Mouse (Mus musculus) CH12.LX (cell line): ENCODE data around the gene Gm40193. TPM values are rescaled to one million over a fixed set of nuclear protein-coding genes. Genes with fewer than 3 reads are reported as not detected.
A peak's percentile ranks its signal among the peaks of the same experiment; 100 is the strongest.

Experiments used
- DNase-seq: peaks from one replicate; pipeline ENCODE4 v3.0.0-alpha.2; 2013; ENCODE audit errors: extremely low read depth
- H3K27ac ChIP-seq: 2 replicates; pipeline ENCODE4 v1.5.1; 2012; ENCODE audit warnings: low read depth, mild to moderate bottlenecking, control low read depth, moderate library complexity; ENCODE audit not compliant: insufficient read depth
- H3K27me3 ChIP-seq: replicated peaks from 2 replicates; pipeline ENCODE3; 2012; ENCODE audit warnings: inconsistent platforms
- H3K36me3 ChIP-seq, 2 experiments: replicated peaks in 1 of 2; 2 replicates each; pipeline versions ENCODE3 to v1.6.1; 2012; ENCODE audit warnings: inconsistent platforms in 1 of 2, low read length in 1 of 2, mild to moderate bottlenecking in 1 of 2, mixed read lengths in 1 of 2, moderate library complexity in 1 of 2; ENCODE audit not compliant: control insufficient read depth in 1 of 2, insufficient read depth in 1 of 2
- H3K4me1 ChIP-seq, 2 experiments: 2 replicates each; pipeline ENCODE4 v1.6.1; 2012; ENCODE audit warnings: inconsistent platforms in 1 of 2, moderate library complexity in 1 of 2; ENCODE audit not compliant: insufficient read depth in 2 of 2, control insufficient read depth in 1 of 2
- H3K4me2 ChIP-seq: 2 replicates; pipeline ENCODE4 v1.6.1; 2012; ENCODE audit warnings: low read depth, mild to moderate bottlenecking, control low read depth; ENCODE audit not compliant: poor library complexity, insufficient read depth, severe bottlenecking
- H3K4me3 ChIP-seq, 3 experiments: fragments of 150-350 bp in 1 of 3; sonication (generic) in 1 of 3; replicated peaks in 1 of 3; 2 replicates each; pipeline versions ENCODE3 to v1.5.1; 2011 to 2012; ENCODE audit warnings: low read depth in 2 of 3, low read length in 2 of 3, mild to moderate bottlenecking in 2 of 3, moderate library complexity in 2 of 3, control low read depth in 1 of 3, improper control_type of control experiment in 1 of 3, inconsistent platforms in 1 of 3, mixed read lengths in 1 of 3; ENCODE audit not compliant: poor library complexity in 1 of 3
- H3K79me2 ChIP-seq: replicated peaks from 2 replicates; pipeline ENCODE4 v1.6.1; 2012; ENCODE audit warnings: mild to moderate bottlenecking, moderate library complexity; ENCODE audit not compliant: control insufficient read depth, poor library complexity, insufficient read depth, severe bottlenecking; ENCODE audit errors: extremely low read depth
- H3K9ac ChIP-seq: 2 replicates; pipeline ENCODE4 v1.6.1; 2012; ENCODE audit warnings: low read depth, mild to moderate bottlenecking, control low read depth, moderate library complexity; ENCODE audit not compliant: insufficient read depth
- H3K9me3 ChIP-seq: replicated peaks from 2 replicates; pipeline ENCODE3; 2012; ENCODE audit warnings: low read length, inconsistent platforms, mixed read lengths
- BHLHE40 ChIP-seq: IDR thresholded peaks from 2 replicates; pipeline ENCODE4 v1.6.1; 2011; ENCODE audit warnings: mild to moderate bottlenecking, low read depth, low read length, improper control_type of control experiment
- CTCF ChIP-seq, 2 experiments: IDR thresholded peaks in 1 of 2; conservative IDR thresholded peaks in 1 of 2; 2 replicates each; pipeline ENCODE4 v1.5.1; 2011 to 2012; ENCODE audit warnings: low read depth in 2 of 2, low read length in 2 of 2, improper control_type of control experiment in 1 of 2, inconsistent platforms in 1 of 2, mild to moderate bottlenecking in 1 of 2, moderate library complexity in 1 of 2
- E2F4 ChIP-seq: IDR thresholded peaks from 2 replicates; pipeline ENCODE4 v1.6.1; 2011; ENCODE audit warnings: low read depth, low read length, improper control_type of control experiment; ENCODE audit not compliant: insufficient replicate concordance
- EP300 ChIP-seq: IDR thresholded peaks from 2 replicates; pipeline ENCODE4 v1.6.1; 2011; ENCODE audit warnings: low read length, improper control_type of control experiment
- IRF4 ChIP-seq: IDR thresholded peaks from 2 replicates; pipeline ENCODE4 v1.6.1; 2014; ENCODE audit warnings: low read depth, mild to moderate bottlenecking, inconsistent platforms, low read length, improper control_type of control experiment
- JUN ChIP-seq: IDR thresholded peaks from 2 replicates; pipeline ENCODE4 v1.6.1; 2011; ENCODE audit warnings: low read depth, mild to moderate bottlenecking, low read length, improper control_type of control experiment, moderate library complexity; ENCODE audit not compliant: insufficient read depth
- JUND ChIP-seq: conservative IDR thresholded peaks from 2 replicates; pipeline ENCODE4 v1.6.1; 2011; ENCODE audit warnings: low read depth, low read length, improper control_type of control experiment
- MAFK ChIP-seq: IDR thresholded peaks from 2 replicates; pipeline ENCODE4 v1.6.1; 2011; ENCODE audit warnings: low read length, improper control_type of control experiment; ENCODE audit not compliant: insufficient replicate concordance
- MAX ChIP-seq: IDR thresholded peaks from 2 replicates; pipeline ENCODE4 v1.6.1; 2011; ENCODE audit warnings: low read length, improper control_type of control experiment
- MAZ ChIP-seq: IDR thresholded peaks from 2 replicates; pipeline ENCODE4 v1.6.1; 2012; ENCODE audit warnings: low read depth, mild to moderate bottlenecking, inconsistent platforms, low read length, improper control_type of control experiment, moderate library complexity
- MEF2A ChIP-seq: IDR thresholded peaks from 2 replicates; pipeline ENCODE4 v1.6.1; 2014; ENCODE audit warnings: low read depth, mild to moderate bottlenecking, inconsistent platforms, low read length, improper control_type of control experiment, borderline replicate concordance
- MXI1 ChIP-seq: IDR thresholded peaks from 2 replicates; pipeline ENCODE4 v1.6.1; 2011; ENCODE audit warnings: mild to moderate bottlenecking, low read depth, low read length, improper control_type of control experiment
- NELFE ChIP-seq: IDR thresholded peaks from 2 replicates; pipeline ENCODE4 v1.6.1; 2011; ENCODE audit warnings: low read depth, low read length, improper control_type of control experiment
- NRF1 ChIP-seq: IDR thresholded peaks from 2 replicates; pipeline ENCODE4 v1.6.1; 2014; ENCODE audit warnings: low read depth, mild to moderate bottlenecking, inconsistent platforms, low read length, improper control_type of control experiment, moderate library complexity
- PAX5 ChIP-seq: IDR thresholded peaks from 2 replicates; pipeline ENCODE4 v1.6.1; 2012; ENCODE audit warnings: low read length, inconsistent platforms, mixed read lengths
- POLR2A ChIP-seq: IDR thresholded peaks from 2 replicates; pipeline ENCODE4 v1.6.1; 2011; ENCODE audit warnings: low read depth, mild to moderate bottlenecking, improper control_type of control experiment, low read length
- RCOR1 ChIP-seq: conservative IDR thresholded peaks from 2 replicates; pipeline ENCODE4 v1.6.1; 2012; ENCODE audit warnings: low read depth, mild to moderate bottlenecking, inconsistent platforms, low read length, improper control_type of control experiment
- SIN3A ChIP-seq: IDR thresholded peaks from 2 replicates; pipeline ENCODE4 v1.6.1; 2012; ENCODE audit warnings: low read length, improper control_type of control experiment, inconsistent platforms
- SMC3 ChIP-seq: IDR thresholded peaks from 2 replicates; pipeline ENCODE4 v1.6.1; 2011; ENCODE audit warnings: low read depth, low read length, improper control_type of control experiment
- TBP ChIP-seq: conservative IDR thresholded peaks from 2 replicates; pipeline ENCODE4 v1.6.1; 2011; ENCODE audit warnings: low read depth, low read length, improper control_type of control experiment
- TCF12 ChIP-seq: IDR thresholded peaks from 2 replicates; pipeline ENCODE4 v1.6.1; 2014; ENCODE audit warnings: low read depth, mild to moderate bottlenecking, inconsistent platforms, low read length, improper control_type of control experiment
- UBTF ChIP-seq: IDR thresholded peaks from 2 replicates; pipeline ENCODE4 v1.6.1; 2012; ENCODE audit warnings: low read depth, mild to moderate bottlenecking, inconsistent platforms, low read length, improper control_type of control experiment, moderate library complexity
- USF2 ChIP-seq: conservative IDR thresholded peaks from 2 replicates; pipeline ENCODE4 v1.6.1; 2011; ENCODE audit warnings: low read depth, low read length, improper control_type of control experiment
- ZC3H11A ChIP-seq: IDR thresholded peaks from 2 replicates; pipeline ENCODE4 v1.6.1; 2012; ENCODE audit warnings: low read depth, mild to moderate bottlenecking, inconsistent platforms, low read length, improper control_type of control experiment
- ZMIZ1 ChIP-seq: IDR thresholded peaks from 2 replicates; pipeline ENCODE4 v1.6.1; 2012; ENCODE audit warnings: low read depth, mild to moderate bottlenecking, inconsistent platforms, low read length, improper control_type of control experiment
- ZNF384 ChIP-seq: IDR thresholded peaks from 2 replicates; pipeline ENCODE4 v1.6.1; 2012; ENCODE audit warnings: low read depth, low read length, improper control_type of control experiment, inconsistent platforms
- dilution Hi-C: fragments of 300-500 bp; cut with MboI; formaldehyde crosslinking; loops from 2 replicates; pipeline ENCODE4 v1.14.3; 2020; ENCODE audit warnings: low sequenced_read_pairs; ENCODE audit not compliant: extremely low pct_unique_long_range_greater_than_20kb, extremely low pct_ligation_motif_present
- in situ Hi-C: fragments of 300-500 bp; cut with MboI; formaldehyde crosslinking; loops from 3 replicates; pipeline ENCODE4 v1.14.3; 2019; ENCODE audit warnings: low sequenced_read_pairs, low pct_ligation_motif_present, low pct_unique_long_range_greater_than_20kb, mixed read lengths
- polyA plus RNA-seq: library from polyadenylated mRNA; unstranded; fragments of >175 nt; gene quantifications from 2 replicates; pipeline ENCODE4 v1.2.1, GENCODE M21; 2012; ENCODE audit warnings: low read depth; ENCODE audit not compliant: insufficient read length
- total RNA-seq, 2 experiments: library from RNA; depleted of rRNA; stranded (reverse); fragments of 300-350 nt in 1 of 2; fragments of >200 nt in 1 of 2; gene quantifications; 2 replicates each; pipeline ENCODE4 v1.2.3; 2012 to 2014

Gm40193 gene
- total and polyA plus RNA-seq, 3 experiments = not detected

- no peak for DNase-seq
- Histone ChIP-seq H3K4me3 (no peak overlapping the region), H3K36me3 (no peaks in the 10 kb centered on the region), H3K4me1 (peaks cover 10 to 27% of the 10 kb centered on the region in 2 experiments), H3K27ac (no peak overlapping the region), H3K9me3 (no peaks in the 10 kb centered on the region), H3K4me2 (no peak overlapping the region), H3K79me2 (no peaks in the 10 kb centered on the region), H3K27me3 (no peaks in the 10 kb centered on the region), H3K9ac (no peak overlapping the region)
- dilution Hi-C loops (no loop called here), in situ Hi-C loops (loop anchor here (5.0 kb wide), 2 partner anchors 89 to 244 kb away; partner anchors contain the start of gene Zfp3)
- TF ChIP-seq ZC3H11A (no peak), TCF12 (no peak), POLR2A (no peak), BHLHE40 (no peak), MAZ (no peak), SMC3 (no peak), USF2 (no peak), IRF4 (no peak), E2F4 (no peak), SIN3A (no peak), NELFE (no peak), MAX (no peak), ZMIZ1 (no peak), PAX5 (no peak), UBTF (no peak), MEF2A (no peak), EP300 (no peak)
Observed at GRCm38 (mm10) chr11:70518436-70518835, 14.3 kb downstream of the Gm40193 start.

DNA sequence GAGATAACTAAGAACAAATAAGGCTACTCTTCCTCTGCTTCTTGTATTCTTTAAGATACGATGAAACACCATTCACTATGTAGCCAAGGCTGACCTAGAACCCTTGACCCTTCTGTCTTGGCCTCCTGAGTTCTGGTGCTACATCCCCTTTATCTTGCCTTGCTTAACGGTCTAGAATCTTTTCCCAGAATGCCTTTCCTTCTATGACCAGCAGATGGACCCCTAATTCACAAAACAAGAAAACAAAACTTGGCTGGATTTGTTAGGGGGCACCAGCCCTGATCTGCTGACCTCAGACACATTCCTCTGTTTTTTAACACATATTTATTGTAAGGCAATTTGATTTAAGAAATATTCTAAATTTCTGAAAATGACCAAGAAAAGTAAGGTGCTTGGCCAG lies 16.4 kb downstream of the Gm40193 start:
- H3K79me2 ChIP-seq = no peaks in the 10 kb centered on the region
- peak; percentile 71 for TF ChIP-seq IRF4
- TF ChIP-seq MEF2A = no peak; the same call in 1 of the 2 replicates
- no peak for TF ChIP-seq POLR2A
- TF ChIP-seq JUND = peak; percentile 50; the same call in 1 of the 2 replicates
- peak; percentile 51; the same call in 1 of the 2 replicates for TF ChIP-seq TCF12
- TF ChIP-seq MAZ = 0 out of 2 replicates have a peak, but pooled peaks have one; percentile 52
- TF ChIP-seq MAFK = peak; percentile 73
- 0 out of 2 replicates have a peak, but pooled peaks have one; percentile 48 for TF ChIP-seq ZNF384
- peak; percentile 48; the same call in 1 of the 2 replicates for TF ChIP-seq NELFE
- no peak for TF ChIP-seq UBTF
- no peak; the same call in 1 of the 2 replicates for TF ChIP-seq JUN
- TF ChIP-seq NRF1 = peak; percentile 27; the same call in 1 of the 2 replicates
- TF ChIP-seq SMC3 = peak; percentile 98
- peak; percentile 85 to 98 for TF ChIP-seq CTCF (conservative IDR thresholded peaks at IDR 0.05 in 1 of 2, IDR thresholded peaks at IDR 0.05 in 1 of 2; ENCODE audit: low read depth in 2 of 2, low read length in 2 of 2)
- TF ChIP-seq ZC3H11A = peak; percentile 96
- TF ChIP-seq RCOR1 = 0 out of 2 replicates have a peak, but pooled peaks have one; percentile 26
- no peak for TF ChIP-seq MXI1
- no peak for TF ChIP-seq MAX
- no peak for TF ChIP-seq TBP
- no peak for TF ChIP-seq EP300
- no peaks in the 10 kb centered on the region for H3K36me3 ChIP-seq
- in situ Hi-C loops (loop anchor here (5.0 kb wide), 2 partner anchors 91 to 246 kb away; partner anchors contain the start of gene Zfp3), dilution Hi-C loops (no loop called here)
- H3K4me2 ChIP-seq = no peak overlapping the region
- no peaks in the 10 kb centered on the region for H3K27me3 ChIP-seq
- H3K4me3 ChIP-seq = no peak overlapping the region
- H3K9ac ChIP-seq = no peak overlapping the region
- peaks cover 15 to 42% of the 10 kb centered on the region in 2 experiments for H3K4me1 ChIP-seq
- no peak overlapping the region for H3K27ac ChIP-seq
- no peaks in the 10 kb centered on the region for H3K9me3 ChIP-seq
- peak; percentile 77 for DNase-seq
